Mouse (Mus musculus) intestine, embryonic 15.5 days (tissue): ENCODE measurements around the gene Tmem168. TPM values are rescaled to one million over a fixed set of nuclear protein-coding genes. Genes with fewer than 3 reads are reported as not detected.

Source experiments
- ATAC-seq: fragments of 200-750 bp; cut with Nextera tagmentation; 2 replicates; pipeline ENCODE4 v1.8.0; 2017; ENCODE audit warnings: moderate TSS enrichment, moderate library complexity
- H3K27ac ChIP-seq: fragments of 300-500 bp; sonication (generic); 2 replicates; pipeline ENCODE4 v1.5.1; 2015; ENCODE audit warnings: mild to moderate bottlenecking, inconsistent platforms
- H3K27me3 ChIP-seq: fragments of 300-500 bp; sonication (generic); replicated peaks from 2 replicates; pipeline ENCODE4 v1.6.1; 2015; ENCODE audit warnings: inconsistent platforms
- H3K36me3 ChIP-seq: fragments of 300-500 bp; sonication (generic); 2 replicates; pipeline ENCODE4 v1.6.1; 2015; ENCODE audit warnings: inconsistent platforms
- H3K4me1 ChIP-seq: fragments of 300-500 bp; sonication (generic); replicated peaks from 2 replicates; pipeline ENCODE4 v1.6.1; 2015; ENCODE audit warnings: inconsistent platforms
- H3K4me2 ChIP-seq: fragments of 300-500 bp; sonication (generic); replicated peaks from 2 replicates; pipeline ENCODE4 v1.6.1; 2015; ENCODE audit warnings: mild to moderate bottlenecking, inconsistent platforms
- H3K4me3 ChIP-seq: fragments of 300-500 bp; sonication (generic); replicated peaks from 2 replicates; pipeline ENCODE4 v1.5.1; 2015; ENCODE audit warnings: inconsistent platforms
- H3K9ac ChIP-seq: fragments of 300-500 bp; sonication (generic); 2 replicates; pipeline ENCODE4 v1.6.1; 2015; ENCODE audit warnings: inconsistent platforms
- H3K9me3 ChIP-seq: fragments of 300-500 bp; sonication (generic); 2 replicates; pipeline ENCODE4 v1.6.1; 2016; ENCODE audit warnings: inconsistent platforms
- WGBS: fragments of 180-500 bp; shearing (Covaris S2); methylation state at CpG from one replicate; pipeline ENCODE4 v1.1.7; 2015; 5-methylcytosine and 5-hydroxymethylcytosine counted together
- polyA plus RNA-seq: library from polyadenylated mRNA; unstranded; fragments of >200 nt; fragmentation: Nextera tagmentation; extraction: Ambion mirVana; gene quantifications from 2 replicates; pipeline ENCODE4 v1.2.1, GENCODE M21; 2015

The Tmem168 gene
- polyA plus RNA-seq, 1 experiment from 2014 or later: 34.2 TPM

- ATAC-seq: no peak
- H3K27me3 ChIP-seq: no peaks in the 10 kb centered on the region
- no peaks in the 10 kb centered on the region for H3K9me3 ChIP-seq
- no peak overlapping the region for H3K27ac ChIP-seq
- 95% methylated on average over 1 of the region's 1 CpGs for WGBS
- no peak overlapping the region for H3K9ac ChIP-seq
- no peaks in the 10 kb centered on the region for H3K4me1 ChIP-seq
- H3K36me3 ChIP-seq: no peaks in the 10 kb centered on the region
- no peak overlapping the region for H3K4me3 ChIP-seq
- no peak overlapping the region for H3K4me2 ChIP-seq
Observed at GRCm38 (mm10) chr6:13565734-13566133, 42.2 kb downstream of the Tmem168 start.

DNA sequence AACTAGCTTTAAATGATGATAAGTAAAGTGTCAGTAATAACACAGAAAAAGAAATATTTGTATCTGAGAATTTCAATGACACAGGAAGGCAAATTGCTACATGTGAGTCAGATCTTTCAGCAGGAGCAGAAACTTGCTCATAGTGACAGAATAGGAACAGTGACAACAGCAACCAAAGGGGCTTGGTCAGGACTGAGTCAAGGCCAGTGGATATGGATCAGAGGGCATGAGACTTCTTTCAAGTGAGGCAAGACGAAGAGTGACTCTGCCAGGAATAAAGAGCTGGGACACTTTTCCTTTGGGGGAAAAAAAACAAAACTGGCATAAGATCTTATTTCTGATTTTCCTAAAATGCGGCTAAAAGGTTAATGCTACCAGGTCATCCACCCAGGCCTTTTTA is 52.6 kb downstream of the Tmem168 start:
- Histone ChIP-seq H3K9ac (no peak overlapping the region), H3K27ac (no peak overlapping the region), H3K4me1 (no peaks in the 10 kb centered on the region), H3K4me2 (no peak overlapping the region), H3K36me3 (no peaks in the 10 kb centered on the region), H3K4me3 (no peak overlapping the region), H3K27me3 (no peaks in the 10 kb centered on the region), H3K9me3 (no peaks in the 10 kb centered on the region)
- ATAC-seq: no peak
- 74% methylated on average over 2 of the region's 2 CpGs for WGBS

- no peaks in the 10 kb centered on the region for H3K4me1 ChIP-seq
- no peak for ATAC-seq
Observed at GRCm38 (mm10) chr6:13541761-13542160, 66.1 kb downstream of the Tmem168 start.

DNA sequence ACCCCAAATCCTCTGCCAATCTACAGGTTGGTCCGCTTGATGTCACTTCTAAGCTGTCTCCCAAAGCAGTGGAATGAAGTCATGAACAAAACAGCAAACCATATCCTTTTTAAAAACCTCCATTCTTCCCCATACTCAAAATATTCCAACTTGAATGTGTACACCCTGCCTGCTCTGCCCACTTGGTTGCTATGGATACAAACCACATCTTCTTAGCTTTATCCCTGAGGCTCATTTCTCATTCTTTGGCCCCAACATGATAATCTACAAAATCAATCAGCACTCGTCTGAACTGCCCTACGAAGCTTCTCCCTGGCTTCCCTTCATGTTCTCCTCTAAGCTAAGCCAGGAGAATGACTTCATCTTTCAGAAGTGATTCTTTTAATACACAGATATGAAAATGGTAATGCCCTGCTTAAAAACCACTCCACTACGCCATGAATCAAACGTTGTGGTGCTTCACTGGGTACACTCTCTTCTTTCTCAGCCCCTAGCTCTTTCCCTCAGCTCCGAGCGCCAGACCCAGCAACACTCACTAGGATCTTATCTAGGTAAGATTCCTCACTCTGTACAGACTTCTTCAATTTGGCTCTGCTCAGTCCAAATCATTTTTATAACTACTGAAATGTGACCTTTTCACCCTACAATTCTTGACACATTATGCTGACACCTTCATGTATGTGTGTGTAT is 70.5 kb downstream of the Tmem168 start:
- WGBS: 73% methylated on average over 7 of the region's 7 CpGs
- no peaks in the 10 kb centered on the region for H3K27me3 ChIP-seq
- no peaks in the 10 kb centered on the region for H3K9me3 ChIP-seq
- no peak overlapping the region for H3K9ac ChIP-seq
- no peaks in the 10 kb centered on the region for H3K4me1 ChIP-seq
- no peak overlapping the region for H3K4me2 ChIP-seq
- ATAC-seq: no peak
- H3K4me3 ChIP-seq: no peak overlapping the region
- H3K27ac ChIP-seq: no peak overlapping the region
- no peaks in the 10 kb centered on the region for H3K36me3 ChIP-seq

More at GRCm38 (mm10) chr6:13541761-13542160, 66.1 kb downstream of the Tmem168 start:
- H3K4me3 ChIP-seq: no peak overlapping the region
- H3K9me3 ChIP-seq: no peaks in the 10 kb centered on the region
- H3K27ac ChIP-seq: no peak overlapping the region
- H3K27me3 ChIP-seq: no peaks in the 10 kb centered on the region
- 89% methylated on average over 3 of the region's 3 CpGs for WGBS
- H3K9ac ChIP-seq: no peak overlapping the region
- no peak overlapping the region for H3K4me2 ChIP-seq
- no peaks in the 10 kb centered on the region for H3K36me3 ChIP-seq

Other genes with a start within 250 kb of the Tmem168 start
- 13.2 and 14.8 TPM in 2 replicates for gene Bmt2, start 69.9 kb upstream of the Tmem168 start, polyA plus RNA-seq
- 5.5 and 5.7 TPM in 2 replicates for gene Gpr85, start 231.8 kb upstream of the Tmem168 start, polyA plus RNA-seq